Mouse (Mus musculus) bone marrow, adult 2 months (tissue): ENCODE data around the gene Olfr750.

Experiments used
- CTCF ChIP-seq: fragments of 200-500 bp; IDR thresholded peaks from 2 replicates; pipeline ENCODE4 v1.5.1; 2011; ENCODE audit warnings: low read length, control low read depth; ENCODE audit not compliant: control insufficient read depth, insufficient read depth
- POLR2A ChIP-seq: fragments of 200-500 bp; IDR thresholded peaks from 2 replicates; pipeline ENCODE4 v1.6.1; 2011; ENCODE audit warnings: low read depth, mild to moderate bottlenecking, control low read depth, low read length, borderline replicate concordance; ENCODE audit not compliant: control insufficient read depth

- no peak for TF ChIP-seq CTCF
- 0 out of 2 replicates have a peak, but pooled peaks have one; percentile 7 for TF ChIP-seq POLR2A
Measured at GRCm38 (mm10) chr14:51090921-51091900, 17.0 kb upstream of the Olfr750 start, which contains the start of the genes Rnase4 and Ang.
